Mouse (Mus musculus): ENCODE results near the gene Megf11. TPM values are rescaled to one million over a fixed set of nuclear protein-coding genes. Genes with fewer than 3 reads are reported as not detected.

Megf11 gene
- polyA plus RNA-seq, 1 experiment from 2014 or later = 18.0 TPM

- ATAC-seq (ENCODE audit: low read depth) = no peak
- Histone ChIP-seq H3K27ac (replicated peaks) (no peak overlapping the region), H3K9me3 (no peaks in the 10 kb centered on the region), H3K36me3 (no peaks in the 10 kb centered on the region), H3K4me1 (replicated peaks) (peaks cover 41% of the 10 kb centered on the region), H3K4me3 (no peak overlapping the region), H3K9ac (no peak overlapping the region), H3K4me2 (no peak overlapping the region), H3K27me3 (no peaks in the 10 kb centered on the region)
- 54% methylated on average over 8 of the region's 8 CpGs for WGBS
Observed at GRCm38 (mm10) chr9:64399121-64399520, 13.7 kb downstream of the Megf11 start.

GRCm38 (mm10) chr9:64402141-64402540 is 16.7 kb downstream of the Megf11 start:
- Histone ChIP-seq H3K27ac (replicated peaks) (no peak overlapping the region), H3K4me3 (no peak overlapping the region), H3K4me1 (replicated peaks) (peaks cover 23% of the 10 kb centered on the region), H3K9ac (no peak overlapping the region), H3K9me3 (no peaks in the 10 kb centered on the region), H3K27me3 (0 out of 2 replicates have a peak, but pooled peaks cover 4% of the 10 kb centered on the region), H3K4me2 (no peak overlapping the region), H3K36me3 (no peaks in the 10 kb centered on the region)
- no peak for ATAC-seq (ENCODE audit: low read depth)
- 76% methylated on average over 8 of the region's 8 CpGs for WGBS

GRCm38 (mm10) chr9:64406841-64407240 is 21.4 kb downstream of the Megf11 start:
- Histone ChIP-seq H3K4me1 (replicated peaks) (peaks cover 25% of the 10 kb centered on the region), H3K4me3 (no peak overlapping the region), H3K9ac (no peak overlapping the region), H3K27ac (replicated peaks) (no peak overlapping the region), H3K9me3 (no peaks in the 10 kb centered on the region), H3K4me2 (no peak overlapping the region), H3K27me3 (0 out of 2 replicates have a peak, but pooled peaks cover 4% of the 10 kb centered on the region), H3K36me3 (no peaks in the 10 kb centered on the region)
- WGBS = 87% methylated on average over 2 of the region's 2 CpGs
- no peak for ATAC-seq (ENCODE audit: low read depth)

- H3K27me3 ChIP-seq = 0 out of 2 replicates have a peak, but pooled peaks cover 4% of the 10 kb centered on the region
- H3K27ac ChIP-seq (replicated peaks) = no peak overlapping the region
- H3K9ac ChIP-seq = no peak overlapping the region
- ATAC-seq (ENCODE audit: low read depth) = no peak
- H3K4me3 ChIP-seq = no peak overlapping the region
- H3K9me3 ChIP-seq = no peaks in the 10 kb centered on the region
- H3K36me3 ChIP-seq = no peaks in the 10 kb centered on the region
- H3K4me2 ChIP-seq = no peak overlapping the region
- WGBS = 71% methylated on average over 7 of the region's 7 CpGs
- H3K4me1 ChIP-seq (replicated peaks) = peaks cover 25% of the 10 kb centered on the region
Observed at GRCm38 (mm10) chr9:64407390-64407970, 22.1 kb downstream of the Megf11 start.

GRCm38 (mm10) chr9:64408821-64409220 is 23.4 kb downstream of the Megf11 start:
- no peaks in the 10 kb centered on the region for H3K36me3 ChIP-seq

GRCm38 (mm10) chr9:64420471-64420870 is 35.0 kb downstream of the Megf11 start:
- Histone ChIP-seq H3K4me2 (no peak overlapping the region), H3K27me3 (no peaks in the 10 kb centered on the region), H3K9me3 (no peaks in the 10 kb centered on the region), H3K36me3 (no peaks in the 10 kb centered on the region), H3K4me3 (no peak overlapping the region), H3K9ac (no peak overlapping the region), H3K27ac (replicated peaks) (no peak overlapping the region), H3K4me1 (replicated peaks) (peaks cover 6% of the 10 kb centered on the region; the same call in 1 of the 2 replicates)
- ATAC-seq (ENCODE audit: low read depth) = no peak
- WGBS = 86% methylated on average over 3 of the region's 3 CpGs

More at GRCm38 (mm10) chr9:64408821-64409220, 23.4 kb downstream of the Megf11 start:
- no peak overlapping the region for H3K4me3 ChIP-seq
- H3K9ac ChIP-seq = no peak overlapping the region
- H3K27ac ChIP-seq (replicated peaks) = 0 out of 2 replicates have a peak overlapping the region, but pooled peaks have one; percentile 24
- ATAC-seq (ENCODE audit: low read depth) = peak; percentile 59; the same call in 1 of the 2 replicates
- 0 out of 2 replicates have a peak, but pooled peaks cover 4% of the 10 kb centered on the region for H3K27me3 ChIP-seq
- no peak overlapping the region for H3K4me2 ChIP-seq
- 16% methylated on average over 8 of the region's 8 CpGs for WGBS
- no peaks in the 10 kb centered on the region for H3K9me3 ChIP-seq
- H3K4me1 ChIP-seq (replicated peaks) = peaks cover 25% of the 10 kb centered on the region

- peaks cover 6% of the 10 kb centered on the region; the same call in 1 of the 2 replicates for H3K4me1 ChIP-seq (replicated peaks)
- no peak overlapping the region for H3K4me3 ChIP-seq
- no peak overlapping the region for H3K4me2 ChIP-seq
- H3K36me3 ChIP-seq = no peaks in the 10 kb centered on the region
- H3K27ac ChIP-seq (replicated peaks) = no peak overlapping the region; the same call in 1 of the 2 replicates
- H3K9me3 ChIP-seq = no peaks in the 10 kb centered on the region
- H3K27me3 ChIP-seq = no peaks in the 10 kb centered on the region
- 65% methylated on average over 8 of the region's 8 CpGs for WGBS
- ATAC-seq (ENCODE audit: low read depth) = no peak
- no peak overlapping the region for H3K9ac ChIP-seq
Observed at GRCm38 (mm10) chr9:64421986-64422616, 36.7 kb downstream of the Megf11 start.

- H3K4me3 ChIP-seq = no peak overlapping the region
- no peaks in the 10 kb centered on the region for H3K36me3 ChIP-seq
- no peaks in the 10 kb centered on the region for H3K9me3 ChIP-seq
- no peak for ATAC-seq (ENCODE audit: low read depth)
- H3K9ac ChIP-seq = no peak overlapping the region
- no peak overlapping the region for H3K27ac ChIP-seq (replicated peaks)
- no peaks in the 10 kb centered on the region for H3K27me3 ChIP-seq
- WGBS = 96% methylated on average over 1 of the region's 1 CpGs
- peaks cover 6% of the 10 kb centered on the region; the same call in 1 of the 2 replicates for H3K4me1 ChIP-seq (replicated peaks)
- no peak overlapping the region for H3K4me2 ChIP-seq
Observed at GRCm38 (mm10) chr9:64423912-64424311, 38.5 kb downstream of the Megf11 start.

GRCm38 (mm10) chr9:64436121-64436520 is 50.7 kb downstream of the Megf11 start:
- ATAC-seq (ENCODE audit: low read depth) = no peak
- Histone ChIP-seq H3K4me3 (no peak overlapping the region), H3K27ac (replicated peaks) (no peak overlapping the region), H3K36me3 (no peaks in the 10 kb centered on the region), H3K4me1 (replicated peaks) (peaks cover 16% of the 10 kb centered on the region), H3K4me2 (no peak overlapping the region), H3K9me3 (0 out of 2 replicates have a peak, but pooled peaks cover 3% of the 10 kb centered on the region), H3K9ac (no peak overlapping the region), H3K27me3 (no peaks in the 10 kb centered on the region)
- 67% methylated on average over 2 of the region's 2 CpGs for WGBS

GRCm38 (mm10) chr9:64440101-64440500 is 54.7 kb downstream of the Megf11 start:
- H3K9ac ChIP-seq = no peak overlapping the region
- no peak overlapping the region for H3K4me2 ChIP-seq
- no peak for ATAC-seq (ENCODE audit: low read depth)
- no peak overlapping the region for H3K4me3 ChIP-seq
- peaks cover 13% of the 10 kb centered on the region for H3K4me1 ChIP-seq (replicated peaks)
- no peak overlapping the region for H3K27ac ChIP-seq (replicated peaks)
- WGBS = 85% methylated on average over 7 of the region's 7 CpGs
- no peaks in the 10 kb centered on the region for H3K36me3 ChIP-seq
- no peaks in the 10 kb centered on the region for H3K9me3 ChIP-seq
- H3K27me3 ChIP-seq = no peaks in the 10 kb centered on the region

- no peak for ATAC-seq (ENCODE audit: low read depth)
- Histone ChIP-seq H3K4me3 (no peak overlapping the region), H3K4me1 (replicated peaks) (peaks cover 36% of the 10 kb centered on the region), H3K9me3 (no peaks in the 10 kb centered on the region), H3K27me3 (no peaks in the 10 kb centered on the region), H3K36me3 (no peaks in the 10 kb centered on the region), H3K4me2 (no peak overlapping the region), H3K27ac (replicated peaks) (peak overlapping the region; percentile 28), H3K9ac (no peak overlapping the region)
- 53% methylated on average over 1 of the region's 1 CpGs for WGBS
Observed at GRCm38 (mm10) chr9:64445981-64446380, 60.6 kb downstream of the Megf11 start.

- Histone ChIP-seq H3K4me2 (no peak overlapping the region; the same call in 1 of the 2 replicates), H3K9me3 (no peaks in the 10 kb centered on the region), H3K9ac (no peak overlapping the region), H3K27me3 (no peaks in the 10 kb centered on the region), H3K4me1 (replicated peaks) (peaks cover 36% of the 10 kb centered on the region), H3K4me3 (no peak overlapping the region), H3K36me3 (no peaks in the 10 kb centered on the region), H3K27ac (replicated peaks) (peak overlapping the region; percentile 70)
- 30% methylated on average over 6 of the region's 6 CpGs for WGBS
- ATAC-seq (ENCODE audit: low read depth) = peak; percentile 59; the same call in 1 of the 2 replicates
Observed at GRCm38 (mm10) chr9:64447070-64447469, 61.6 kb downstream of the Megf11 start.

Measured in neural tube, embryonic 13.5 days (tissue).